Mouse (Mus musculus): ENCODE data around the gene Gm49510. TPM values are rescaled to one million over a fixed set of nuclear protein-coding genes. Genes with fewer than 3 reads are reported as not detected.
"Not testable (repeated sequence)": the region's sequence is repeated elsewhere in the genome, so short reads cannot be mapped to it uniquely, and the experiment has no call there.

Gene Gm49510
- polyA plus RNA-seq, 1 experiment from 2014 or later, result 0.21 TPM

DNA sequence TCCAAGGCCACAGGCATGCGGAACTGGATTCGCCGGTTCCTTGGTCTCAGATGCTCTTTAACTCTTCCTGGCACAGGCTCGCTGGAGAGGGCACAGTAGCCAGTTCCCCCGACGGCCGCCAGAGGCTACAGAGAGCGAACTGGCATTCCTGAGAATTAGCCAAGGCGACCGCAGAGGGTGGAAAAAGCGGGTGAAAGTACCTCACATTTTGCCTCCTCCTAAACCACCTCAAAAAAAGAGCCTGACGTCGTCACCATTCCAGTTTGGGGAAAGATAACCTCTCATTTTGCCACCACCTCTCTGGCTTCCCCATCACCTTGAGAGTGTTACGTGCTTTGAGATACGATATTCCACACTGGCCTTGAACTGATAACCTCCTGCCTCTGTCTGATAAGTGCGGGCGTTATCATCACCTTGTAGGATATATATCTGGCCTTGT is 23.2 kb upstream of the Gm49510 start:
- Histone ChIP-seq H3K27me3 (replicated peaks; ENCODE audit: control insufficient read depth, insufficient read depth, low read length) (no peaks in the 10 kb centered on the region), H3K4me1 (ENCODE audit: control insufficient read depth, insufficient read depth, low read length) (peaks cover 34% of the 10 kb centered on the region), H3K27ac (ENCODE audit: low read length) (peak overlapping the region; percentile 99), H3K4me2 (ENCODE audit: low read depth, low read length) (peak overlapping the region; percentile 60), H3K9me3 (ENCODE audit: control insufficient read depth, low read length) (no peaks in the 10 kb centered on the region), H3K36me3 (ENCODE audit: control insufficient read depth, insufficient read depth, low read length) (no peaks in the 10 kb centered on the region), H3K4me3 (ENCODE audit: low read length) (peak overlapping the region; percentile 83), H3K9ac (ENCODE audit: low read depth, low read length) (peak overlapping the region; percentile 90)
- ATAC-seq, result peak; percentile 54
- WGBS, result 3% methylated on average over 17 of the region's 17 CpGs

DNA sequence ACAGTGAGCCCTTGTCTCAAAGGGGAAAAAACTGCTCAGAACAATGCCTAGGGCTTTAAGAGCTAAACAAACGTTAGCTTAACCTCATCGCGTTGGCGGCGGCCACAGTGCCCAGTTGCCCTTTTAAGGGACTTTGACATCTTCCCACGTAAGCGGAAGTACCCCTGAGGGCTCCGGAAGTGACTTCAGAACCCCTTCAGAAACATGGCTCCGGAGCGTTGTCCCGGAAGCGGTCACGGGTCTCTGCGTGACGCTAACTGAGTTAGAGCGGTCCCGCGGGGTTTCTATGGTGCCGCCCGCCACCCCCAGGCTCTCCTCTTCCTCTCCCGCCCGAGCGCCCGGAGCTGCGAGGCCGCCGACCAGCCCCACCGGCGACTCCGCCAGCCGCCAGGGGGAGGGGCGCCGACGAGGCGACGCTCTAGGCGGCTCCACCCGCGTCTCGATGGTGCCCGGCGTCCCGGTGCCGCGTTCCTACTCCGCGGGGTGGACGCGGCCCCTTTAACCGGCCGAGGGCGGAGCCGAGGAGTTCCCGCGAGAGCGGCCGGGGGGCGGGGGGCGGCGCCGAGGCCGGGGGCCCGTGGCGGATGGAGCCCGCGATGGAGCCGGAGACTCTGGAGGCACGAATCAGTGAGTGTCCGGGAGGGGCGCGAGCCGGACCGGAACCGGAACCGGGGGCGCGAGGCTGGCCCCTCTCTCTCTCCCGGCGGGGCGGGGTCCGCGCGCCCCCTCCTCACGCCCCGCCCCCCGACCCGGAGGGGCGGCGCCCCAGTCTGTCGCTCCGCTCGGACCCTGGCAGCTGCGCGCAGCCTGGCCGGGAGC is 22.3 kb upstream of the Gm49510 start, which contains the start of gene Gga1:
Gene Gga1 (plus strand): TSS at position 200 of the 819 bp plus-strand sequence.
- Histone ChIP-seq H3K4me1 (ENCODE audit: control insufficient read depth, insufficient read depth, low read length) (peaks cover 31% of the 10 kb centered on the region), H3K27me3 (replicated peaks; ENCODE audit: control insufficient read depth, insufficient read depth, low read length) (no peaks in the 10 kb centered on the region), H3K27ac (ENCODE audit: low read length) (peak within 1 kb of the TSS; percentile 99), H3K9me3 (ENCODE audit: control insufficient read depth, low read length) (no peaks in the 10 kb centered on the region), H3K4me2 (ENCODE audit: low read depth, low read length) (peak within 1 kb of the TSS; percentile 90), H3K9ac (ENCODE audit: low read depth, low read length) (peak within 1 kb of the TSS; percentile 90), H3K36me3 (ENCODE audit: control insufficient read depth, insufficient read depth, low read length) (peaks cover 8% of the 10 kb centered on the region; the same call in 1 of the 2 replicates), H3K4me3 (ENCODE audit: low read length) (peak within 1 kb of the TSS; percentile 83)
- ATAC-seq, result peak; percentile 92
- under 1% methylated on average over 58 of the region's 95 CpGs for WGBS

DNA sequence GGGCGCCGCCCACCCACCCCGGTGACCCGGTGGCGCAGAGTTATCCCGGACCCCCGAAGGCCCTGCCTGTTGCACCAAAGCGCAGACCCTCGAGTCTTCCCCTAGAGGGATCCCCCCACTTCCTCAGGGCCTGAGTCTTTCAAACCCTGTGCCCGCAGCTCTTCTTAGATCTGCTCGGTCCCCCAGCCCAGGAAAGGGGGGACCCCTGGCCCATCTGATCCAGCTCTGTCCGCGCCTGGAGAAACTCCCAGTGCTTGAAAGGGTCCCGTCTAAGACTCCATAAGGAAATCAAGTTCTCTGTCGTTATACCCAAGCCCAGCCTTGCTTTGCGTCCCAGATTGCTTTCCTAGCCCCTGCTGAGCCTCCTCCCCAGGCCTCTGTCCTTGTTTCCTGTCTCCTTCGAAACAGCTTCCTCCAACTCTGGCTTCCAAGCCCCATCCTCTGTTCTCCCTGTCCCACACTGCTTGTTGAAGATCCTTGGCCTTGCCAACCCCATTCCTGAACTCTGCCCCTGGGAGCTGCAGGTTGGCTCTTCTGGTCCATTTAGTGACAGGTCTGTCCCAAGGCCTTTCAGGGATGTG is 21.6 kb upstream of the Gm49510 start:
- Histone ChIP-seq H3K27me3 (replicated peaks; ENCODE audit: control insufficient read depth, insufficient read depth, low read length) (no peaks in the 10 kb centered on the region), H3K4me3 (ENCODE audit: low read length) (peak overlapping the region; percentile 83), H3K9ac (ENCODE audit: low read depth, low read length) (peak overlapping the region; percentile 90), H3K4me1 (ENCODE audit: control insufficient read depth, insufficient read depth, low read length) (peaks cover 29% of the 10 kb centered on the region), H3K27ac (ENCODE audit: low read length) (peak overlapping the region; percentile 99), H3K36me3 (ENCODE audit: control insufficient read depth, insufficient read depth, low read length) (peaks cover 11% of the 10 kb centered on the region), H3K9me3 (ENCODE audit: control insufficient read depth, low read length) (no peaks in the 10 kb centered on the region), H3K4me2 (ENCODE audit: low read depth, low read length) (peak overlapping the region; percentile 90)
- 0% methylated on average over 17 of the region's 17 CpGs for WGBS
- no peak for ATAC-seq

DNA sequence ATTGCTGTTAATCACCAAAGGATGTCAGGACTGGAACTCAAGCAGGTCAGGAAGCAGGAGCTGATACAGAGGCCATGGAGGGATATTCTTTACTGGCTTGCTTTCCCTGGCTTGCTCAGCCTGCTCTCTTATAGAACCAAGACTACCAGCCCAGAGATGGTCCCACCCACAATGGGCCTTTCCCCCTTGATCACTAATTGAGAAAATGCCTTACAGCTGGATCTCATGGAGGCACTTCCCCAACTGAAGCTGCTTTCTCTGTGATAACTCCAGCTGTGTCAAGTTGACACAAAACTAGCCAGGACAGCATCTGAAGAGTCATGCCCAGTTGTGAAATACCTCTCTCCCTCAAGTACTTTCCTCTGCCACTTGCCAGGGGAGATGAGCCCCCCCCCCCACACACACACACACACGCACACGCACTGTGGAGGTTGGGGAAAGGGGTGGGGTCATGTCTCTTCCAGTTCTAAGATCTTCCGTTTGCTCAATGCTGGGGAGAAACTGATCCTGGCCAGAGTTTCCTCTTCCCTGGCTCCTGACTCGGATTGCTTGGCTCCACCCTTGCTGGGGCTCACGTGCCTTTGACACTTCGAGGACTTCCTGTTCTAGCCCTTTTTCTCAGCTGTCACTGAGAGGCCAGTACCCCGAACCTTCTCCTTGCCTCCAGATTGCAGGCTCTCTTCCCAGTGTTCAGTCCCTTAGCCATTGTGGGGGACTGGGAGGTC is 20.5 kb upstream of the Gm49510 start:
- H3K4me3 ChIP-seq (ENCODE audit: low read length), result peak overlapping the region; percentile 2; the same call in 1 of the 2 replicates
- H3K9ac ChIP-seq (ENCODE audit: low read depth, low read length), result peak overlapping the region; percentile 29; the same call in 1 of the 2 replicates
- H3K4me1 ChIP-seq (ENCODE audit: control insufficient read depth, insufficient read depth, low read length), result peaks cover 29% of the 10 kb centered on the region
- not testable (repeated sequence) for H3K9me3 ChIP-seq (ENCODE audit: control insufficient read depth, low read length); ATAC-seq; H3K27me3 ChIP-seq (replicated peaks; ENCODE audit: control insufficient read depth, insufficient read depth, low read length)
- H3K27ac ChIP-seq (ENCODE audit: low read length), result peak overlapping the region; percentile 48
- peaks cover 20% of the 10 kb centered on the region for H3K36me3 ChIP-seq (ENCODE audit: control insufficient read depth, insufficient read depth, low read length)
- WGBS, result 37% methylated on average over 7 of the region's 7 CpGs
- peak overlapping the region; percentile 90 for H3K4me2 ChIP-seq (ENCODE audit: low read depth, low read length)

DNA sequence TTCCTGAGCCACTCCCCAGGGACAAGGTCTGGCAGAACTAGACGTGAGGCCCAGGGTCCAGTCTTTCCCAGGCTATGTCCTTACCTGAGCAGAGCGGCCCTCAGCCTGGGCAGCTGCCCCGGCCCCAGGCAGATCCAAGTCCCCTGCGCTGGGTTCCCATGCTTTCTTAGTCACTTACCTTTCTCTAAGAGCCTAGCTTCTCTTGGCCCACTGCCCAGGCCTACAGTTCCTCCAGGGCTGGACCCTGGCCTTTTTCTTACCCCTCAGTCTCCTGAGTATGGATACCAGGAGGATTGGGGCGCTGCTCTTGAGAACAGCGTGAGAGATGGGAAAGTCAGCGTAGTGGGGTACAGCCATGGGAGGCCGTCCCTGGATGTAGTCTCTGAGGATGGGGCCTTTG is 19.0 kb upstream of the Gm49510 start:
- no peak overlapping the region for H3K9ac ChIP-seq (ENCODE audit: low read depth, low read length)
- WGBS, result 90% methylated on average over 8 of the region's 8 CpGs
- H3K4me1 ChIP-seq (ENCODE audit: control insufficient read depth, insufficient read depth, low read length), result peaks cover 22% of the 10 kb centered on the region
- no peak overlapping the region for H3K4me2 ChIP-seq (ENCODE audit: low read depth, low read length)
- no peak overlapping the region for H3K27ac ChIP-seq (ENCODE audit: low read length)
- no peak overlapping the region for H3K4me3 ChIP-seq (ENCODE audit: low read length)
- no peaks in the 10 kb centered on the region for H3K9me3 ChIP-seq (ENCODE audit: control insufficient read depth, low read length)
- ATAC-seq, result no peak
- H3K36me3 ChIP-seq (ENCODE audit: control insufficient read depth, insufficient read depth, low read length), result peaks cover 25% of the 10 kb centered on the region
- no peaks in the 10 kb centered on the region for H3K27me3 ChIP-seq (replicated peaks; ENCODE audit: control insufficient read depth, insufficient read depth, low read length)

DNA sequence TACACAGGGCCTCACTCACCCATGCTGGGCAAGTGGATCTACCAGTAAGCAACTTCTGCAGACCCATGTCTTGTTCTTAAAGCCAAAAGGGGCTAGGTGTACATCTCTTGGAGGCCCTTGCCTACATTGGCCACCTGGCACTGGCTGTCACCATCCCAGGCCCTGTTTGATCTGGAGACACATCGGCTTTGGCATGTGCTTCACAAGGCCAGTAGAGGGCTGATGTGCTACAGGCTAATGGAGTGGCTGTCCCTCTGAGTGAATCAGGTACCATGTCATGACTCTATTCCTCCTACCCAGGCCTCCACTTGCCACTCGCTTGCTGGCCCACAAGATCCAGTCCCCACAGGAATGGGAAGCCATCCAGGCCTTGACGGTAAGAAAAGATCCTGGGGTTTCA is 17.6 kb upstream of the Gm49510 start:
- Histone ChIP-seq H3K4me1 (ENCODE audit: control insufficient read depth, insufficient read depth, low read length) (peaks cover 17% of the 10 kb centered on the region), H3K4me2 (ENCODE audit: low read depth, low read length) (no peak overlapping the region), H3K27me3 (replicated peaks; ENCODE audit: control insufficient read depth, insufficient read depth, low read length) (no peaks in the 10 kb centered on the region), H3K36me3 (ENCODE audit: control insufficient read depth, insufficient read depth, low read length) (peaks cover 34% of the 10 kb centered on the region), H3K4me3 (ENCODE audit: low read length) (no peak overlapping the region), H3K27ac (ENCODE audit: low read length) (no peak overlapping the region), H3K9ac (ENCODE audit: low read depth, low read length) (no peak overlapping the region), H3K9me3 (ENCODE audit: control insufficient read depth, low read length) (no peaks in the 10 kb centered on the region)
- WGBS, result 83% methylated on average over 3 of the region's 3 CpGs
- ATAC-seq, result no peak

DNA sequence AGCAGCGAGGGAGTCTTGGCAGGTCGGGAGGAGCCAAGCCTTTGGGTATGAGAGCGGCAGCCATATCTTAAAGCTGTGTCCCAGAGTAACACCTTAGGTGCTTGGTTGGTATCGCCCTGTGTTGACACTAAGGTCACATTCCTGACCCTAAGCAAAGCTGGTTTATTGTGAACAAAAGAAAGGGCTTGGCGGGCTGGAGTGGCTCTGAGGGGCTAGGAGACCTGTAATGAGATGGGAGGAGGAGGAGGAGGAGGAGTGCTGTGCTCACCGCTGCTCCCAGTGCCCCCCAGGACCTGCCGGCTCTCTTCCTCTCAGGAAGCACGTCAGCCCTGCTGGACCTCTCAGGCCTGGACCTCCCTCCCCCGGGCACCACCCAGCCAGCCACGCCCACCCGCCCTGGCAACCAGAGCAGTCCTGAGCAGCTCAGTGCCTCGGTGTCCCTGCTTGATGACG is 10.0 kb upstream of the Gm49510 start:
- Histone ChIP-seq H3K4me3 (ENCODE audit: low read length) (no peak overlapping the region), H3K9me3 (ENCODE audit: control insufficient read depth, low read length) (no peaks in the 10 kb centered on the region), H3K4me1 (ENCODE audit: control insufficient read depth, insufficient read depth, low read length) (peaks cover 34% of the 10 kb centered on the region), H3K27me3 (replicated peaks; ENCODE audit: control insufficient read depth, insufficient read depth, low read length) (no peaks in the 10 kb centered on the region), H3K36me3 (ENCODE audit: control insufficient read depth, insufficient read depth, low read length) (peaks cover 34% of the 10 kb centered on the region), H3K4me2 (ENCODE audit: low read depth, low read length) (no peak overlapping the region), H3K27ac (ENCODE audit: low read length) (no peak overlapping the region), H3K9ac (ENCODE audit: low read depth, low read length) (0 out of 2 replicates have a peak overlapping the region, but pooled peaks have one; percentile 32)
- ATAC-seq, result peak; percentile 45; the same call in 1 of the 2 replicates
- WGBS, result 26% methylated on average over 13 of the region's 13 CpGs

DNA sequence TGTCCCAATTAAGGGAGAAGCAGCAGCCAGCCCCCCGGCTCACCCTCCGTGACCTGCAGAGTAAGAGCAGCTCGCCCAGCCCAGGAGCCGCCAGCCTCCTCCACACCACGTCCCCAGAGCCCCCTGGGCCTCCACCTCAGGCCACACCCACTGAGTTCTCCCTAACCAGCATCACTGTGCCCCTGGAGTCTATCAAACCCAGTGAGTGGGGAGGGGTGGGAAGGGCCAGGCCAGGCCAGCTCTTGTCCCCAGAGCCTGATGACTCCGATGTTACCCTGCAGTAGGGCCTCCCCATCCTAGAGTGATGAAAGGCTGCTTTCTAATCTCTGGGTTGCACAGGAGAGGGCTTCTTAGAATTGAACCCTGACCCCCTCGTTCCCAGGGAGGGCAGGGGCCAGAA is 7.0 kb upstream of the Gm49510 start:
- no peaks in the 10 kb centered on the region for H3K27me3 ChIP-seq (replicated peaks; ENCODE audit: control insufficient read depth, insufficient read depth, low read length)
- peaks cover 19% of the 10 kb centered on the region; the same call in 1 of the 2 replicates for H3K36me3 ChIP-seq (ENCODE audit: control insufficient read depth, insufficient read depth, low read length)
- H3K9ac ChIP-seq (ENCODE audit: low read depth, low read length), result 0 out of 2 replicates have a peak overlapping the region, but pooled peaks have one; percentile 6
- ATAC-seq, result no peak
- WGBS, result 30% methylated on average over 7 of the region's 7 CpGs
- H3K27ac ChIP-seq (ENCODE audit: low read length), result no peak overlapping the region
- no peak overlapping the region for H3K4me3 ChIP-seq (ENCODE audit: low read length)
- H3K4me1 ChIP-seq (ENCODE audit: control insufficient read depth, insufficient read depth, low read length), result peaks cover 55% of the 10 kb centered on the region
- no peaks in the 10 kb centered on the region for H3K9me3 ChIP-seq (ENCODE audit: control insufficient read depth, low read length)
- H3K4me2 ChIP-seq (ENCODE audit: low read depth, low read length), result no peak overlapping the region

DNA sequence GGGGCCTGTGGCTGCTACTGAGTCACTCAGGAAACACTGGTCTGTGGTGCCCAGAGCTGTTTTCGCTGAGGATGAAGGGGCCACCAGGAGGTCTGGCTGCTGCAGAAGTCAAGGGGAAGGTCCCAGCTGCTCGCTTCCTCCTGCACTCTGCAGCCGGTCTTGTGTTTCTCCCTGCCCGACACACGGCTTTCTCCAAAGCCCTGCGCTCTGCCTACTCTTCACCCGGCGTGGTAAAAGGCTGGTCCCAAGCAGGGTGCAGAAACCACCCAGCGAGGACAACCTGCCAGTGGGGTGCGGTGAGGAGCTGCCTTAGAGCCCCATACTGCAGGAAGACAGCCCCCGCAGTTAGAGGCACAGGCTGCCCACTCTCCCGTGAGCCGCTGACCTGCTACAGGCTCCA is 4.7 kb upstream of the Gm49510 start:
- Histone ChIP-seq H3K27me3 (replicated peaks; ENCODE audit: control insufficient read depth, insufficient read depth, low read length) (no peaks in the 10 kb centered on the region), H3K4me3 (ENCODE audit: low read length) (no peak overlapping the region), H3K9ac (ENCODE audit: low read depth, low read length) (peak overlapping the region; percentile 3; the same call in 1 of the 2 replicates), H3K4me2 (ENCODE audit: low read depth, low read length) (no peak overlapping the region), H3K9me3 (ENCODE audit: control insufficient read depth, low read length) (no peaks in the 10 kb centered on the region), H3K27ac (ENCODE audit: low read length) (peak overlapping the region; percentile 52), H3K4me1 (ENCODE audit: control insufficient read depth, insufficient read depth, low read length) (peaks cover 61% of the 10 kb centered on the region), H3K36me3 (ENCODE audit: control insufficient read depth, insufficient read depth, low read length) (peaks cover 18% of the 10 kb centered on the region; the same call in 1 of the 2 replicates)
- ATAC-seq, result no peak
- 75% methylated on average over 13 of the region's 13 CpGs for WGBS

All from intestine, embryonic 16.5 days (tissue).